In the genomic region with DNA sequence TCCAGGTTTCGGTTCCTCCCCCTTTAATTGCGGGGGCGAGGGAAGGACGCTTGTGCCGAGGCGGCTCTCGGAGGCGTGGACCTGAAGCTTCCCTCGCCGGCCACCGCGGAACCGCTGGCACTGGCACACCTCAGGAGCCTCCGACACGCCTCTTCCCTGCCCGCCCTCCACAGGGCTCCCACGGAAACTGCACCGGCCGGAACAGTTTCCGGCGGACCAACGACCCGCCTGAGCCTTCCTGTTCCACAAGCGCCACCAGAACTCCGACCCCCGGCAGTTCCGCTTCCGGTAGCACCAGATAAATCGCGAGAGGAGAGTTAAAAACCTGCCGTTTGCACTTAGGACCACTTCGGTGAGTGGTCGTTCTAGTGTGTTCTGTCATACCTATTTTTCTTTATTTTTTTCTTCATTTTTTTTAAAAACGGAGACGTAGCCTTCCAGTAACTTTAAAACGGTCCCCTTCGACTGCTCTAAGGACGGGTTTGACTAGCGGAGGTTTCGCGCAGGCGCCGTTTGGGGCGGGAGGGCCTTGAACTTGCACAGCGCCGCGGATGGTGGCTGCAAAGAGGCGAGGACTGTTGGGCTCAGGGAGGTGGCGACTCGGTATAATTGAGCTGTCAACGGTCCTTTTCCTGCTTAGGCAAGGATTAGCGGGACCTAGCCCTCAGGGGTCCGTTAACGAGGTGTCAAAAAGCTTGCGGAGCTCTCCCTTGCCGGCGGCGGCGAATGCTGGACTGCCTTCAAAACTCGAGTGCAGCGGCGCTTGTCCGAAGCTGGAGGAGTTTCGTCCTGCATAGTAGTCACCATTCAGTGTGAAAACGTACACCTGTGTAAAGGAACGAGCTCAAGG, we compare ENCODE assay signal across 8 mouse cellular contexts. TPM values are rescaled to one million over a fixed set of nuclear protein-coding genes. Genes with fewer than 3 reads are reported as not detected.
DNase-seq lines count a peak whose midpoint lies in the region; ATAC-seq and TF ChIP-seq lines count a peak whose summit lies in the region.

A gene (plus strand): TSS at position 269 of the 850 bp plus-strand sequence.
A gene (minus strand): TSS at position 508 of the 850 bp plus-strand sequence.

- ATAC-seq in embryonic facial prominence, embryonic 14.5 days (ENCODE audit: low read depth), result peak; percentile 100
- ATAC-seq in limb, embryonic 13.5 days (ENCODE audit: low FRiP score, low read depth), result peak; percentile 99
- ATAC-seq in midbrain, embryonic 16.5 days, result peak; percentile 99

- no peaks in the 10 kb centered on the region for H3K27me3 ChIP-seq in embryonic facial prominence, embryonic 14.5 days (replicated peaks; ENCODE audit: control insufficient read depth, insufficient read depth, low read length)
- no peaks in the 10 kb centered on the region for H3K27me3 ChIP-seq in heart, adult 2 months (ENCODE audit: control insufficient read depth, insufficient read depth, low read length)
- no peaks in the 10 kb centered on the region for H3K27me3 ChIP-seq in limb, embryonic 13.5 days
- no peaks in the 10 kb centered on the region for H3K27me3 ChIP-seq in midbrain, embryonic 16.5 days (ENCODE audit: control insufficient read depth, insufficient read depth, low read depth, low read length)

- TF ChIP-seq CTCF in heart, adult 2 months (IDR thresholded peaks at IDR 0.05), result peak; percentile 60

- H3K4me1 ChIP-seq in embryonic facial prominence, embryonic 14.5 days (ENCODE audit: control insufficient read depth, insufficient read depth, low read length), result peaks cover 9% of the 10 kb centered on the region
- no peaks in the 10 kb centered on the region; the same call in 1 of the 2 replicates for H3K4me1 ChIP-seq in heart, adult 2 months (ENCODE audit: control insufficient read depth, insufficient read depth, low read length)
- peaks cover 20% of the 10 kb centered on the region for H3K4me1 ChIP-seq in limb, embryonic 13.5 days
- peaks cover 29% of the 10 kb centered on the region for H3K4me1 ChIP-seq in midbrain, embryonic 16.5 days (ENCODE audit: control insufficient read depth, insufficient read depth, low read length)

- TF ChIP-seq EP300 in heart, adult 2 months (IDR thresholded peaks at IDR 0.05; ENCODE audit: insufficient read depth, low read depth, low read length), result peak; percentile 79; the same call in 1 of the 2 replicates

- intact Hi-C loops in heart, adult 2 months (cut with DNase I), result loop anchor here (1.0 to 5.0 kb wide), 2 partner anchors 108 to 325 kb away; a partner anchor contains a TSS

- peak; percentile 96 for DNase-seq in 3T3-L1 (ENCODE audit: low read depth, low spot score)
- peak; percentile 87 to 88 for DNase-seq in adrenal gland, postnatal 4 days (ENCODE audit: low spot score in 2 of 2)
- DNase-seq in embryonic facial prominence, embryonic 14.5 days (ENCODE audit: low spot score), result peak; percentile 98
- DNase-seq in heart, adult 2 months, result peak; percentile 94 to 95
- peak; percentile 94 to 95 for DNase-seq in kidney, adult 8-10 months
- DNase-seq in spleen, postnatal 10 days (ENCODE audit: low spot score in 2 of 2), result peak; percentile 87 to 95

- peak within 1 kb of the TSS; percentile 80 for H3K4me3 ChIP-seq in embryonic facial prominence, embryonic 14.5 days (ENCODE audit: low read depth, low read length)
- H3K4me3 ChIP-seq in heart, adult 2 months, result peak within 1 kb of the TSS; percentile 79
- H3K4me3 ChIP-seq in limb, embryonic 13.5 days, result peak within 1 kb of the TSS; percentile 93
- peak within 1 kb of the TSS; percentile 72 for H3K4me3 ChIP-seq in midbrain, embryonic 16.5 days (ENCODE audit: low read depth, low read length)

- H3K9ac ChIP-seq in embryonic facial prominence, embryonic 14.5 days (ENCODE audit: low read depth, low read length), result peak within 1 kb of the TSS; percentile 86
- peak within 1 kb of the TSS; percentile 94 for H3K9ac ChIP-seq in heart, adult 2 months (ENCODE audit: low read depth, low read length)
- H3K9ac ChIP-seq in limb, embryonic 13.5 days, result peak within 1 kb of the TSS; percentile 88
- H3K9ac ChIP-seq in midbrain, embryonic 16.5 days (ENCODE audit: low read depth, low read length), result peak within 1 kb of the TSS; percentile 84

- no peaks in the 10 kb centered on the region for H3K9me3 ChIP-seq in embryonic facial prominence, embryonic 14.5 days (ENCODE audit: control insufficient read depth, low read length)
- no peaks in the 10 kb centered on the region for H3K9me3 ChIP-seq in limb, embryonic 13.5 days
- H3K9me3 ChIP-seq in midbrain, embryonic 16.5 days (replicated peaks; ENCODE audit: control insufficient read depth, low read length, poor library complexity, severe bottlenecking), result no peaks in the 10 kb centered on the region

- H3K36me3 ChIP-seq in embryonic facial prominence, embryonic 14.5 days (ENCODE audit: control insufficient read depth, insufficient read depth, low read length), result no peaks in the 10 kb centered on the region
- H3K36me3 ChIP-seq in heart, adult 2 months (ENCODE audit: control insufficient read depth, insufficient read depth, low read length), result no peaks in the 10 kb centered on the region; the same call in none of the 2 replicates
- H3K36me3 ChIP-seq in limb, embryonic 13.5 days, result no peaks in the 10 kb centered on the region
- no peaks in the 10 kb centered on the region for H3K36me3 ChIP-seq in midbrain, embryonic 16.5 days (ENCODE audit: control insufficient read depth, insufficient read depth, low read length)

- under 1% methylated on average over 66 of the region's 66 CpGs for WGBS in embryonic facial prominence, embryonic 14.5 days
- WGBS in heart, adult 2 months, result under 1% methylated on average over 66 of the region's 66 CpGs
- WGBS in limb, embryonic 13.5 days, result under 1% methylated on average over 66 of the region's 66 CpGs
- WGBS in midbrain, embryonic 16.5 days, result under 1% methylated on average over 65 of the region's 66 CpGs

- peak within 1 kb of the TSS; percentile 84 for H3K27ac ChIP-seq in embryonic facial prominence, embryonic 14.5 days (replicated peaks; ENCODE audit: low read depth, low read length)
- H3K27ac ChIP-seq in heart, adult 2 months, result peak within 1 kb of the TSS; percentile 94
- peak within 1 kb of the TSS; percentile 81 for H3K27ac ChIP-seq in limb, embryonic 13.5 days
- peak within 1 kb of the TSS; percentile 93 for H3K27ac ChIP-seq in midbrain, embryonic 16.5 days (ENCODE audit: low read length)

- peak; percentile 77 for TF ChIP-seq POLR2A in heart, adult 2 months (IDR thresholded peaks at IDR 0.05; ENCODE audit: insufficient read depth, low read depth, low read length)

- peak within 1 kb of the TSS; percentile 77 for H3K4me2 ChIP-seq in embryonic facial prominence, embryonic 14.5 days (ENCODE audit: low read depth, low read length)
- peak within 1 kb of the TSS; percentile 79 for H3K4me2 ChIP-seq in limb, embryonic 13.5 days (replicated peaks)
- H3K4me2 ChIP-seq in midbrain, embryonic 16.5 days (ENCODE audit: low read length), result peak within 1 kb of the TSS; percentile 81

- no peaks in the 10 kb centered on the region for H3K79me2 ChIP-seq in heart, adult 2 months (replicated peaks; ENCODE audit: control insufficient read depth, insufficient read depth, low read length)

RNA-seq across cellular contexts. Expression of the first gene that starts in this region (rescaled TPM):
- total RNA-seq in adrenal gland, postnatal 4 days (2021), result 10 to 100 TPM; 13.3 to 16.8 TPM
- polyA plus RNA-seq in embryonic facial prominence, embryonic 14.5 days (2014; fragmentation: Nextera tagmentation; extraction: Ambion mirVana), result 12.1 and 12.6 TPM in 2 replicates
- 1 to 10 TPM; 6.1 to 9.9 TPM for total RNA-seq in heart, adult 2 months (2021)
- 2.7 and 6.1 TPM in 2 replicates for polyA plus RNA-seq in heart, adult 2 months (2012; rRNA removed)
- 18.7 TPM in 2 replicates for polyA plus RNA-seq in limb, embryonic 13.5 days (2015; fragmentation: Nextera tagmentation; extraction: Ambion mirVana)
- polyA plus RNA-seq in midbrain, embryonic 16.5 days (2015; fragmentation: Nextera tagmentation; extraction: Ambion mirVana), result 13.5 and 16.8 TPM in 2 replicates

RNA-seq across cellular contexts. Expression of the second gene that starts in this region (rescaled TPM):
- 10 to 100 TPM; 25.4 to 32.5 TPM for total RNA-seq in adrenal gland, postnatal 4 days (2021)
- polyA plus RNA-seq in embryonic facial prominence, embryonic 14.5 days (2014; fragmentation: Nextera tagmentation; extraction: Ambion mirVana), result 24.0 and 28.3 TPM in 2 replicates
- 10 to 100 TPM; 69.8 to 84.1 TPM for total RNA-seq in heart, adult 2 months (2021)
- 26.9 and 41.7 TPM in 2 replicates for polyA plus RNA-seq in heart, adult 2 months (2012; rRNA removed)
- 34.0 and 34.2 TPM in 2 replicates for polyA plus RNA-seq in limb, embryonic 13.5 days (2015; fragmentation: Nextera tagmentation; extraction: Ambion mirVana)
- polyA plus RNA-seq in midbrain, embryonic 16.5 days (2015; fragmentation: Nextera tagmentation; extraction: Ambion mirVana), result 62.8 and 70.1 TPM in 2 replicates

Comparison
In these comparisons a context has a peak if more than half of its experiments do, and no peak if none do; other contexts are left out.
1. Peak in every context shown above with its lines: DNase-seq, ATAC-seq, H3K4me3 ChIP-seq and H3K27ac ChIP-seq.